Mouse (Mus musculus): ENCODE results near the gene Clec4g. TPM values are rescaled to one million over a fixed set of nuclear protein-coding genes. Genes with fewer than 3 reads are reported as not detected.

Clec4g gene
- polyA plus RNA-seq, 1 experiment from 2014 or later = not detected

DNA sequence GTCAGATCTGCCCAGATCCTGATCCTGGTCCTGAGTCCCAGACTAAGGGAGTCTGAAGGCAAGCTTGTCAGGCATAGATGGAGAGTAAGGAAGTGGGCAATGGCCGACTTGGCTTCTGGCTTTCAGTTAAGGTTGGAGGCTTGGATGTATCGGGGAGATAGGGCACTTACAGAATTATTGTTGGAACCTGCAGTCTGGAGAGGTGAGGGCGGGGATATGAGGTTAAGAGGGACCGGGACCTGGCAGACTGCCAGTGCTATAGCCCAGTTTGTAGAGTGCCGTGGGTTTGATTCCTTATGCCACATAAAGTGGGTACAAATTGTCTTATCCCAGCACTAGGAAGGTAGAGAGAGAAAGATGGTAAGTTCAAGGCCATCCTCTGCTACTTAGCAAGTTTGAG, 40.8 kb downstream of the Clec4g start:
- CTCF ChIA-PET = no interaction called here
- DNase-seq (ENCODE audit: low read depth, low spot score) (no peak), ATAC-seq (no peak)
- in situ Hi-C loops (cut with MboI; ENCODE audit: low pct_unique_long_range_greater_than_20kb) = loop anchor here (5.0 to 10.0 kb wide), 3 partner anchors 212 to 325 kb away; partner anchors contain the start of genes A430078G23Rik and Pex11g
- no peaks in the 10 kb centered on the region for H3K27me3 ChIP-seq
- TF ChIP-seq CTCF (IDR thresholded peaks at IDR 0.05) = no peak
- POLR2A ChIA-PET = no interaction called here

DNA sequence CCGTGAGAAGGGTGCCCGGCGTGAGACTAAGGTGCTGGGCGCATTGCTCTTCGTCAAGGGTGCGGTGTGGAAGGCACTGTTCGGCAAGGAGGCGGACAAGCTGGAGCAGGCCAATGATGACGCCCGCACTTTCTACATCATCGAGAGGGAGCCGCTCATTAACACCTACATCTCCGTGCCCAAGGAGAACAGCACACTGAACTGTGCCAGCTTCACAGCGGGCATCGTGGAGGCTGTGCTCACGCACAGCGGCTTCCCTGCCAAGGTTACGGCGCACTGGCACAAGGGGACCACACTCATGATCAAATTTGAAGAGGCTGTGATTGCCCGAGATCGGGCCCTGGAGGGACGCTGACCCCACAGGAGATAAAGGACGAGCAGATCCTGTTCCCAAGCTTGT, 41.2 kb downstream of the Clec4g start:
- POLR2A ChIA-PET = no interaction called here

GRCm38 (mm10) chr8:3678831-3679230, 41.6 kb downstream of the Clec4g start:
- DNase-seq (ENCODE audit: low read depth, low spot score) = no peak
- no peak for ATAC-seq
- in situ Hi-C loops (cut with MboI; ENCODE audit: low pct_unique_long_range_greater_than_20kb) = loop anchor here (5.0 to 10.0 kb wide), 3 partner anchors 212 to 324 kb away; partner anchors contain the start of genes A430078G23Rik and Pex11g
- POLR2A ChIA-PET = no interaction called here
- no peak for TF ChIP-seq CTCF (IDR thresholded peaks at IDR 0.05)
- CTCF ChIA-PET = no interaction called here
- H3K27me3 ChIP-seq = no peaks in the 10 kb centered on the region

More for the DNA sequence above, 41.2 kb downstream of the Clec4g start:
- CTCF ChIA-PET = no interaction called here
- in situ Hi-C loops (cut with MboI; ENCODE audit: low pct_unique_long_range_greater_than_20kb) = loop anchor here (5.0 to 10.0 kb wide), 3 partner anchors 212 to 324 kb away; partner anchors contain the start of genes A430078G23Rik and Pex11g
- H3K27me3 ChIP-seq = no peaks in the 10 kb centered on the region
- no peak for ATAC-seq
- no peak for TF ChIP-seq CTCF (IDR thresholded peaks at IDR 0.05)
- no peak for DNase-seq (ENCODE audit: low read depth, low spot score)

GRCm38 (mm10) chr8:3676993-3677579, 43.4 kb downstream of the Clec4g start:
- no peaks in the 10 kb centered on the region for H3K27me3 ChIP-seq
- DNase-seq (ENCODE audit: low read depth, low spot score) (no peak), ATAC-seq (peak; percentile 13)
- no peak for TF ChIP-seq CTCF (IDR thresholded peaks at IDR 0.05)
- in situ Hi-C loops (cut with MboI; ENCODE audit: low pct_unique_long_range_greater_than_20kb) = loop anchor here (5.0 to 10.0 kb wide), 3 partner anchors 210 to 322 kb away; partner anchors contain the start of genes A430078G23Rik and Pex11g
- POLR2A ChIA-PET = no interaction called here
- CTCF ChIA-PET = interaction anchor here (1.2 to 3.4 kb wide), 3 partner anchors 48 to 209 kb away, joined by 3 to 20 read pairs (median 19); no protein-coding TSS in a partner anchor

DNA sequence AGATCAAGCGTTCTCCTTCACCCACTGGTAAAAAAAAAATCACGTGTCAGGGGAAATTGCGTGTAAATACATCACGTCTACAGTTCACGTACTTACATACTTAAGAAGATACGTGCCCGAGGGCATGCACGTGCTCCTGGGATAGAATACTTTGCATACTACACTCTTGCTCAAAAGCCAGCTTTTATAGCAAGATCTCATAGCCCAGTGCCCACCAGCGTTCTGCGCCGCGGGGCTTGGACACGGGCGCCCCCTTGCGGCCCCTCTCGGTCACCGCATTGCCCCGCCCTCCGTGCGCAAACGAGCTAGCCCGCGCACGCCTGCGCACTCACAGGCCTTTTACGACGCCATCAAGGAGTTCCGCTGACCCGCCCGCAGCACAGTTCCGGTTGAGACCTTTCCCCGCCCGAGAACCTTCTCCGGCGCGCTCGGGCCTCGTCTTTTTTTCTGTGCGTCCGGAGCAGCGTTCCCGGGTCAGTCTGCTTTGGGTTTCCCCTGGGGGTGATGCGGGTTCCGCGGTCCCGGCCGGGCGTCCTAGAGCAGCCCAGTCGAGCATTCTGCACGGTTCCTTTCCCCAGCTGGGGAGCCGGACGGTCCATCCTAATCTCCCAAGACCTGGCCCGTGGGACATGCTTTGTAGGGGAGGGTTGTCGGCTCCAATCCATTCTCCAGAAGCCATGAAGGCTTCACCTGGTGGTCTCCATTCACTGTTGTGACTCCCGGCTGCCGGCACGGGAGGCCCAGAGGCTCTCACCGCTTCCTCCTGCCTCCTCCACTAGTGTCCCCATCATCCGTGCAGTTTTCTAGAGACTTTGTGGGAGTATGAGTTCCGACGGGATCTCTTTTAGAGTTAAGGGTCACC, 44.1 kb downstream of the Clec4g start, which contains the start of gene Trappc5:
Gene Trappc5 (plus strand): TSS at position 169 of the 862 bp plus-strand sequence.
- DNase-seq (ENCODE audit: low read depth, low spot score) = peak; percentile 60
- no peaks in the 10 kb centered on the region for H3K27me3 ChIP-seq
- ChIA-PET POLR2A (interaction anchor here (0.8 kb wide), 1 partner anchor 56 kb away, joined by 3 read pairs; no protein-coding TSS in a partner anchor), CTCF (interaction anchor here (0.8 to 3.4 kb wide), 12 partner anchors 17 to 646 kb away, joined by 3 to 20 read pairs (median 4); partner anchors contain the start of genes Pnpla6 and Stxbp2)
- TF ChIP-seq CTCF (IDR thresholded peaks at IDR 0.05) = peak; percentile 100
- peak; percentile 74 for ATAC-seq
- in situ Hi-C loops (cut with MboI; ENCODE audit: low pct_unique_long_range_greater_than_20kb) = loop anchor here (5.0 to 10.0 kb wide), 3 partner anchors 209 to 322 kb away; partner anchors contain the start of genes A430078G23Rik and Pex11g

- ATAC-seq (no peak), DNase-seq (ENCODE audit: low read depth, low spot score) (no peak)
- H3K27me3 ChIP-seq = no peaks in the 10 kb centered on the region
- POLR2A ChIA-PET = interaction anchor here (0.6 kb wide), 1 partner anchor 30 kb away, joined by 3 read pairs; no protein-coding TSS in a partner anchor
- no peak for TF ChIP-seq CTCF (IDR thresholded peaks at IDR 0.05)
- CTCF ChIA-PET = interaction anchor here (0.9 to 3.4 kb wide), 6 partner anchors 9 to 123 kb away, joined by 3 to 20 read pairs (median 4); partner anchors contain the start of gene Mcemp1
- in situ Hi-C loops (cut with MboI; ENCODE audit: low pct_unique_long_range_greater_than_20kb) = loop anchor here (5.0 to 10.0 kb wide), 5 partner anchors 47 to 320 kb away; partner anchors contain the start of genes A430078G23Rik, Pcp2 and Pex11g
Observed at GRCm38 (mm10) chr8:3674671-3675070, 45.8 kb downstream of the Clec4g start.

GRCm38 (mm10) chr8:3671980-3672491, 48.4 kb downstream of the Clec4g start, which contains the start of gene Fcor:
TSS of gene Fcor (minus strand) at chr8:3672362.
- ATAC-seq (peak; percentile 52), DNase-seq (ENCODE audit: low read depth, low spot score) (no peak)
- peak; percentile 93 for TF ChIP-seq CTCF (IDR thresholded peaks at IDR 0.05)
- no peaks in the 10 kb centered on the region for H3K27me3 ChIP-seq
- ChIA-PET POLR2A (interaction anchor here (1.0 to 1.9 kb wide), 3 partner anchors 51 to 163 kb away, joined by 3 to 4 read pairs (median 3); partner anchors contain the start of genes Pet100 and Xab2), CTCF (interaction anchor here (0.7 to 4.4 kb wide), 23 partner anchors 9 to 208 kb away, joined by 3 to 41 read pairs (median 4); partner anchors contain the start of genes C330021F23Rik, Camsap3, Pet100 and Retn)
- in situ Hi-C loops (cut with MboI; ENCODE audit: low pct_unique_long_range_greater_than_20kb) = loop anchor here (5.0 to 10.0 kb wide), 4 partner anchors 45 to 317 kb away; partner anchors contain the start of genes A430078G23Rik and Pcp2

DNA sequence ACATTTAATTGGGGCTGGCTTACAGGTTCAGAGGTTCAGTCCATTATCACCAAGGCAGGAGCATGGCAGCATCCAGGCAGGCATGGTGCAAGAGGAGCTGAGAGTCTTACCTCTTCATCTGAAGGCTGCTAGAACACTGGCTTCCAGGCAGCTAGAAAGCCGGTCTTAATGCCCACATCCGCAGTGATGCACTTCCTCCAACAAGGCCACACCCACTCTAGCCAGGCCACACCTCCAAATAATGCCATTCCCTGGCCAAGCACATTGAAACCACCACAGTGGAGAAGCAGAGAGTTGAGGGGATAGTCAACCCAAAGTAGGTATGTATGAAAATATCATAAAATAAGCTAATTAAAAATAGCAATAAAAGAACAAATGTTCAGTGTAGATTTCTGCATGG, 50.1 kb downstream of the Clec4g start:
- DNase-seq (ENCODE audit: low read depth, low spot score) = no peak
- no peak for ATAC-seq
- POLR2A ChIA-PET = interaction anchor here (0.7 to 1.9 kb wide), 2 partner anchors 49 to 112 kb away, joined by 4 to 5 read pairs; partner anchors contain the start of gene Pet100
- H3K27me3 ChIP-seq = no peaks in the 10 kb centered on the region
- TF ChIP-seq CTCF (IDR thresholded peaks at IDR 0.05) = no peak
- CTCF ChIA-PET = interaction anchor here (1.4 to 4.4 kb wide), 3 partner anchors 41 to 111 kb away, joined by 3 to 41 read pairs (median 31); partner anchors contain the start of gene Stxbp2
- in situ Hi-C loops (cut with MboI; ENCODE audit: low pct_unique_long_range_greater_than_20kb) = loop anchor here (5.0 to 10.0 kb wide), 4 partner anchors 43 to 316 kb away; partner anchors contain the start of genes A430078G23Rik and Pcp2

- ChIA-PET CTCF (interaction anchor here (1.0 to 2.8 kb wide), 3 partner anchors 9 to 106 kb away, joined by 3 to 7 read pairs (median 4); partner anchors contain the start of gene Retn), POLR2A (interaction anchor here (1.2 kb wide), 1 partner anchor 34 kb away, joined by 3 read pairs; the partner anchor contains the start of gene Stxbp2)
- in situ Hi-C loops (cut with MboI; ENCODE audit: low pct_unique_long_range_greater_than_20kb) = no loop called here
- H3K27me3 ChIP-seq = no peaks in the 10 kb centered on the region
- ATAC-seq = no peak
- no peak for DNase-seq (ENCODE audit: low read depth, low spot score)
- TF ChIP-seq CTCF (IDR thresholded peaks at IDR 0.05) = no peak
Observed at GRCm38 (mm10) chr8:3665507-3665906, 54.9 kb downstream of the Clec4g start, which contains the start of gene Mcemp1. TSS of gene Mcemp1 (plus strand) at chr8:3665754.

Data from Patski (cell line).